Mouse (Mus musculus): ENCODE results near the gene Slc17a3.

Slc17a3 gene

DNA sequence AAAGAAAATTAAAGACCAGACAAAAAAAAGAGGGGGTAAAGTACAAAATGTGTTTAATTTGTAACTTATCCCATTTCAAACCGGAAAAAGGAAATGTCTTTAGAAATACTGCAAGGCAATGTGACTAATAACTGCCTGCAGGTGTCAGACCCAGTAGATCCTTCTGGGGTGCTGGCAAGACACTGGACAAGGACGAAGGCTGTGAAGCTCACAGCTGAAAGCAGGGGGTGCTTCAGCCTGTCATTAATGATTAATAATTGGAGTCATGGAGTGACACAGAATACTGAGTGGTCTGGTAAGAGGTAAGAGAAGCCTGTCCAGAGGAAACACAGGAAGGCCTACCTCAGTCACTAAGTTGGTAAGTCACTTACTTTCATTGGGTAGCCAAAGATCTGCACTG, at the start of gene Slc17a3:
Gene Slc17a3 (plus strand): TSS at position 127 of the 400 bp plus-strand sequence.
- no peak for DNase-seq

GRCm38 (mm10) chr13:23792520-23792919, 46.7 kb upstream of the Slc17a3 start:
- DNase-seq = peak; percentile 22 to 44

DNA sequence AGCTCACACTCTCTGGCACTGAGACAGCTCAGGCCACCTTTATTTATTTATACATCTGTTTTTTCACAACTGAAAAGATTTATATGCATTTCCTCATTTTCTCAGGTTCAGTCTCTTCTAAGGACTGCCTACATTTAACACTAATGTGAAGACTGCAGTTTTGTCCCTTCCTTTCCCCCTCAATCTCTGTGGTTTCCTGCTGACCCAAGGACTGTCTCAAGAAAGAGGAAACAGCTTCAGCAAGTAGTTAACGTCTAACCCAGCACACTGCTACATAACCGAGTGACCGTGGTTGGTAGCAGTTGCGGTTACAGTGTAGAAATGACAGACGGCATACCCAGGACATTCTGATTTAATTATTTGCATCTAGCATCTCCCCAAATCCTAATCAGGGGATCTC, 39.8 kb upstream of the Slc17a3 start:
- DNase-seq = no peak

DNA sequence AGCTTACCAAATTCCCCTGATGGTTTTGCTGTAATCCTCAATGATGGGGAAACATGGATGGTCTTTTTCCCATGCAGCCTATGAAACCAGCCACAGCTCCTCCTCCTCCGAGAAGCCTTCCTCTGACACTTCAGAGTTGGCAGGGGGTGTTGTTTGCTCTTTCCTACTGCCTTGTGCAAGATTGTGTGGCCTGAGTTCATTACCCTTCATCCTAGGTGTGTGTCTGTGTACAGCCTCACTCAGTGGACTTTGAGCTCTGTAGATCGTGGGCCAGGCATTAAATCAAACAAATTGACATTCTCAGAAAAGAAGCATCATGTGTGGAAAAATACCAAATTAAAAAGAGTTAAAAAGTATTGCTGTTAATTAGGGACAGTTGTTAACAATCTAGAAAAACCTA, 34.7 kb upstream of the Slc17a3 start:
- no peak for DNase-seq

DNA sequence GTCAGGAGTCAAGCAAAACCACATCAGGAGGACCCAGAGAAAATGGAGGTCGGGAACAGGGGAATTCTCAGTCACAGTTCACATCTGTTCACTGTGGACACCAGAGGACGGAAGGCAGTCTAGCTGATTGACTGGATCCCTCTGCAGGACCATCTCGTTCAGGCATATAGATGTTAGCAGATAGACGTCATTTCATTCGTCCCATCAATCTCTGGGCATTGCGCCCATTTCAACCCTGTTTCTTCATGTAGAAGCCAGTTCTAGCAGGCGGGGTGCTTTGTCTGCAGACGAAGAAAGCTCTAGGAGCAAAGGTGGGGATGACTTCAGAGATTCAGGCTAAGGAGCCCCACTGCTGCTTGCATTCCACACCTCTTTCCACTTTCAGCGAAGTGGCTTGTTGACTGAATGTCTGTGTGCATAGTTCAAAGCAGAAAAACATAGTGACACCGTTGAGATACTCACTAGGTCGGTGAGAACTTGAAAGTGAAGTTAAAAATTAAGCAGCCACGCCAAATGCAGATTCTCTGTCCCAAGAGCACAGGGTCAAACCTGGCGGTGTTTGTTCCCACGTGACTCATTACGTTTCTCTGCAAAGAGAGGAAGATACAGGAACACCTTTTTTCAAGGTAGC, 32.7 kb upstream of the Slc17a3 start, which contains the start of gene Slc17a2:
Gene Slc17a2 (plus strand): TSS at position 572 of the 631 bp plus-strand sequence.
- DNase-seq = peak in 1 of 2 experiments; percentile 24

GRCm38 (mm10) chr13:23816148-23816547, 23.1 kb upstream of the Slc17a3 start:
- peak in 1 of 2 experiments; percentile 8 for DNase-seq

DNA sequence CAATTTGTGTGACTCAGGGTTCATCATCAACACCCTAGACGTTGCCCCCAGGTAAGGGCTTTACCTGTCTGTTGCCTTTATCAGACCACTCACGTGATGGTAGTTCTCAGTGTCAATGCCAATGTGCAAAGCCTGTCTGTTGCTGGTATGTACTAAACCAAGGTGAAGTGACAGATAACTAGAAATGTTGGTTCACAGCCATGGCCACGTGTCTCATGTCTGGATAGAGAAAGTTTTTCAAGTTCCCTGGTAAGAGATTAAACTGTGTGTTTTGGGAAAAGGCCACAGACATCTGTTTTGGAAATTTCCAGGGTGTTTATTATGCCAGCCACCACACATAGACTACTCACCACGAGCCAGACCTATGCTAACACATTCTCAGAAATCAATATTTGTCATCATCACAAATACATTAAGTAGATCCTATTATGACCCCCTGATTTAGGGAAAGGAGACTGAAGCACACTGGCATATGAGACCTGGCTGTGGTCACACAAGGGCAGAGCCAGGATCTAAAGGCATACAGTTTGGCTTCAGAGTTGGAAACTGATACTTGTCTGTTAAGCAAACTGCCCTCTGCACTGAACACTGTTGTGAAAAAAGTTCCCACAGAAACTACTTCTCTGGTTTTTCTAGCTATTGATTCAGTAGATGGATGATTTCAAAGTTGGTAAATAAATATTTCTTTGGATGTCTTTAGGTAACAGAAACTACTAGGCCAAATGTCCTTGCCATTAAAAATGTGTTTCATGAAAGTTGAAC, 18.9 kb upstream of the Slc17a3 start:
- no peak for DNase-seq

DNA sequence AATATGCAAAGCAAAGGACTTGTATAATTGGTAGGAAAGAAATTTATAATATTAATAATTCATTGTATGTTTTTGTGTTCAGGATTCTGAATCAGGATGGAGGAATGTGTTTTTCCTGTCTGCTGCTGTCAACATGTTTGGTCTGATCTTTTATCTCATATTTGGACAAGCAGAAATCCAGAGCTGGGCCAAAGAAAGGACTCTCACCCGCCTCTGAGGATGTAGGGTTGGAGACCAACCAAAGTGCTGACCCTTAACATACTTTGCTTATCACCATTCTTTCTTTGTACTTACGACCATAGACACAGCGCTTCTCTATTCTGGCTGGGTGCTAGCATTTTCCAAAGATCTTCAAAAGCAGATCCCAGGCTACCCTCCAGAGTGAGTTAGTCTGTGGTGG, 17.0 kb upstream of the Slc17a3 start:
- DNase-seq = no peak

DNA sequence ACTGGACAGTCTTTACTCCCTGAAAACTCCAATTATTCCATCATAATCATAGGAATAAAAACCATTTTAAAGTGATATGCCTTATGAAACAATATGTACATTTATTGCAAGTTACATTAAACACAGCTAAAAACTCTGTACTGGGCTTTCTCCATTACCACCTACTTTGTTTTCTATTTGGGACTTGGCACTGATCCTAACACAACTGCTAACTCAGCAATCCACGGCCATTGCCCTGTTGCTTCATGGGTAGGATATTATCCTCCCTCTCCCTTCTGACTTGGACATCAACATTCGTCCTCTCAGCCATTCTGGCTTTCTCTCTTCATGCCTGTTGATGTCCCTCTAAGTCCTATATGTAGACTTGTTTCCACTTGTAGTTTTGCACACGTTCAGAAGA, 12.6 kb upstream of the Slc17a3 start:
- no peak for DNase-seq

DNA sequence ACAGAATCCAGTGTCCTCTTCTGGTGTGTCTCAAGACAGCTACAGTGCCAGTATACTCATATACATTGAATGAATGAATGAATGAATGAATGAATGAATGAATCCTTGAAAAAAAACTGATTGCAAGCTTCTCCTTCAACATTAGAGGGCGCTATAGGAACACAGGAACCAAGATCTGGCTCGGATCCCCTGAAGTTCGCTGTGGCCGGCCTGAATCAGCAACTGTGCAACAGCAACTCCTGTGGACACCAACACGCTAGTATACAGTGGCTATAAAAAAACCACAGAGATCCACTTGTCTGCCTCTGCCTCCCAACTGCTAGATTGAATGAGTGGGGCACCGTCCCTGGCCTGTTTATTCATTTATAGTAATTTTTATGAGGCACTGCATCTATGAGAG, 6.2 kb upstream of the Slc17a3 start:
- DNase-seq = peak in 1 of 2 experiments; percentile 18

- DNase-seq = no peak
Observed at GRCm38 (mm10) chr13:23834836-23835235, 4.4 kb upstream of the Slc17a3 start.

- DNase-seq = no peak
Observed at GRCm38 (mm10) chr13:23836630-23837029, 2.6 kb upstream of the Slc17a3 start.

DNA sequence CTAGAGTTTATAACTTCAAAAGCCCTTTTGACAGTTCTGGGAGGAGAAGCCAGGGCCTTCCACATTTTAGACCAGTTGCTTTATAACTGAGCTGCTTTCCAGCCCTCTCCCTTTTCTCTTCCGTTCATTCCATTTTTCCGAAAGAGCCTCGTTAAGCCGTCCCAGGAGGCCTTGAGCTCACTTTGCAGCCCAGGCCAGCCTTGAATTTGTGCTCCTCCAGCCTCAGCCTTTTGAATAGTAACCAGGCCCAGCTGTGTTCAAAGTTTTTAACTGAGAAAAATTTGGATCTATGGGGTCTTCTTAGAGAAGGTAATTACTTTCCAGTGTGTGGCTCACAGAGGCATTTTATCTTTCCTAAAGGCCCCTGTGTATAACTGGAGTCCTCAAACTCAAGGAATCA, 6.6 kb downstream of the Slc17a3 start:
- no peak for DNase-seq

DNA sequence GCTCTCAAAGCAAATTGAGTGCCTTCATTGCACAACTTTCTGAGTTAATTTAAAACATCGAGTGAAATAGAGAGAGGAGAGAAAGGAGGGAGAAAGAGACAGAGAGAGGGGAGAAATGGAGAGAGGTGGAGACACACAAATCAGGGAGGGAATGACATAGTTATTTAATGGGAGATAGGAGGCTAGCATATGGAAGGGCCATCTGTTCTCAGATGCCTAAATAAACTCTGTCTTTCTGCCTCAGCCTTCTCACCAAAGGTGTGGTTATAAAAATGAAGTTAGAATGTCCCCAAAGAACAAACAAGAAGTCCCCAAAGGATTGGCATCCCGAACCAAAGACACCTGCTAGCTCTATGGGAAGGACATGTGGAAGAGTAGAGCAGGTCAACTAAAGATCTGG, 10.1 kb downstream of the Slc17a3 start:
- DNase-seq = no peak

DNA sequence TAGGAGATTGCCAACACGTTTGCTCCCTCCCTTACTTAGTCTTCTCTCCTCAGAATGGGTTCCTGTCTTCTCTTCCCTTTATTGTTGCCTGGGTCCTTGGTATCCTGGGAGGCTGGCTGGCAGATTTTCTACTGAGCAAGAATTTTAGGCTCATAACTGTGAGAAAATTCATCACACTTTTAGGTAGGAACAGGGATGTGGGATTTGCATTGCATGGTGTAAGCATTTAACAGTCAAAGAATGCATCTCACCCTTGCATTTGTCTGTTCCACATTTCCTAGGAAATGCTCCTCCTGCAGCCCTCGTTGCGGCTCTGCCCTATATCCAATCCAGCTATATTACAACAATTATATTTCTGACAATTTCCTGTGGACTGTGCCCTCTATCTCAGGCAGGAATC, 17.2 kb downstream of the Slc17a3 start:
- DNase-seq = no peak

DNA sequence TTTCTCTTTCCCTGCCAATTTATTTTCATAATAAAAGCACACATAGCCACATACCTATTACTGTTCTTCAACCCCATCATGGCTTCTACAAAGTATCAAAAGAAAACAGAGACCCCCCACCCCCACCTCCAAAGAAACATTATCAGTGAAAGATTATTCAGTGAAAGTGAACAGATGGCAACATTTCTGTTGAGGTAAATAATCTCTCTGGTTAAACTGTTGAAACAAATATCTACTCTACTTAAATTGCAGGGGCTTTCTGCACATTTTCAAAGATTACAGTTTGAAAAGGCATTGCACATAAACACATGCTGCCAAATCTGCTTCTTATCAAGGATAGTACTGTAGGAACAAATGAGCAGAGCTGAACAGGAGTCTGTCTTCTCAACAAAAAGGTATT, 22.6 kb downstream of the Slc17a3 start:
- no peak for DNase-seq

DNA sequence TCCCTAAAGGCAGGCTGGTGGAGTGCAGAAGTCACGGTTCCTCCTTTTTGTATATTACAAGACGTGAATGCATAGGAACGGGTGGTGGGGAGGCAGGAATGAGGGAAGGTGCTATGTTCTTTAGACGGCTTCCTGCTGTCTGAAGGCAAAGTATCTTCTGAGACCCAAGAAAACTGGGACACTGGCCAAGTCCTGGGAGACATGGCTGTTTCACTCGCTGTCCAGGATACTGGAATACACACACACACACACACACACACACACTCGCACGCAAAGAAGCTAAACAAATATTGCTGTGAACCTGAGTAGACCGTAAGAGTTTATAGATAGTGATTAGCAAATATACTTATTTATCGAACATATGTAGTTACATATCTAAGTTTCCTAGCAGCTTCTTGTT, 25.5 kb downstream of the Slc17a3 start:
- peak in 1 of 2 experiments; percentile 18 for DNase-seq

GRCm38 (mm10) chr13:23866086-23866710, 27.0 kb downstream of the Slc17a3 start:
- DNase-seq = no peak

GRCm38 (mm10) chr13:23867000-23867399, 27.8 kb downstream of the Slc17a3 start:
- no peak for DNase-seq

- no peak for DNase-seq
Observed at GRCm38 (mm10) chr13:23867405-23867804, 28.2 kb downstream of the Slc17a3 start, which contains the start of gene Slc17a1. Gene Slc17a1 (plus strand): TSS chr13:23867750.

DNA sequence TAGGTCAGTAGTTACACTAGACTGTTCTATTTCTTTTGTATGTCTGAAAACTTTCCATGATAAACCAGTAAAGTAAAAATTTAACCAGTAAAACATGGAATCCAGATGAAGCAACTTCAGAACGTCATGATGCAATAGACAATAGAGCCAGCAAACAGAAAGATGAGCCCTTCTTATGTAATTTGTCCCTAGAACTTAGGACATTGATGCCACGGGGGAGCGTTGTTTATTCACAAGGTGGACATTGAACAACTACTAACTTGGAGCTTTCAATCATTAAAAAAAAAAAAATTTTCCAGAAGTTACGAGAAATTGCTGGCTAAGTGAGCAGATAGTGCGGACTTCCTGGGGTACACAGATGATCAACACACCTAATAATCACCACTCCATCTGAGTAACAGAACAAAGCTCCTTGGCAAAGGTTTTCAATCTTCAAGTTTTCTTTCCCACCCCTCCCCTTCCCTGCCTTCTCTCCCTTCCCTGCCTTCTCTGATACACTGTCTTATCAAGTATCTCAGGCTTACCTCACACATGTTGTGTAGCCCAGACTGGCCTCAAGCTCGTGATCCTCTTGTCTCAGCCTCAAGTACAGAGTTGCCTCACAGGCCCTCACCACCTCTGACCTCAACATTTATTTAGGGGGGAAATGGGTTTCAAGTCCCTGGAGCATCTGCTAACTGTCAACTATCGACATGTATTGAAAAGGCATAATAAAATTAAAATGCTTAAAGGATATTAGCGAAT, 29.7 kb downstream of the Slc17a3 start:
- DNase-seq = no peak

GRCm38 (mm10) chr13:23869996-23870395, 30.8 kb downstream of the Slc17a3 start:
- DNase-seq = no peak

DNA sequence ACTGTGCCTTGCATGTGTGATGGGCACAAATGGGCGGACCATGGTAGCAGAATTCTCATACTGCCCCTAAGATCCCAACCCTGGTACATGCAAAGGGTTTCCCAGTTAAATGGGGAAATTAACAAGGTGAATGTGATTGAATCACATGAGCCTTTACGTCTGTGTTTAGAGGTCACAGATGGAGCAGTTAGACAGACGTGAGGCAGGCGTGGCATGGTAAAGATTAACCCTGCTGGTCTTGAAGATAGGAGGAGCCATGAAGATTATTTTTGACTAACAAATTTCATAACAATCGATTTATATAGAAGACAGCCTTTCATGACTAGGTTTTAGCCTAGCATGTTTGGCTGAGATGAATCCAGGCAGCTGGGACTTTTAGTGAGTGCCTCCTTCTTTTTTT, 33.9 kb downstream of the Slc17a3 start:
- DNase-seq = no peak

Measured in lung, adult 18-20 months (tissue).